Mouse (Mus musculus) stomach, embryonic 14.5 days (tissue): ENCODE results near the gene Cyb5rl. TPM values are rescaled to one million over a fixed set of nuclear protein-coding genes. Genes with fewer than 3 reads are reported as not detected.

Experiments
- ATAC-seq: fragments of 200-750 bp; cut with Nextera tagmentation; 2 replicates; pipeline ENCODE4 v1.8.0; 2017; ENCODE audit warnings: low read depth, moderate TSS enrichment; ENCODE audit not compliant: insufficient number of reproducible peaks, insufficient read depth, low FRiP score
- H3K27ac ChIP-seq: fragments of 300-500 bp; sonication (generic); 2 replicates; pipeline ENCODE4 v1.5.1; 2014; ENCODE audit warnings: mild to moderate bottlenecking, low read length, moderate library complexity, mixed read lengths
- H3K27me3 ChIP-seq: fragments of 300-500 bp; sonication (generic); 2 replicates; pipeline ENCODE4 v1.6.1; 2014; ENCODE audit warnings: low read length, control low read depth, mixed read lengths; ENCODE audit not compliant: control insufficient read depth, insufficient read depth
- H3K36me3 ChIP-seq: fragments of 300-500 bp; sonication (generic); 2 replicates; pipeline ENCODE4 v1.6.1; 2014; ENCODE audit warnings: mild to moderate bottlenecking, control low read depth, low read length, moderate library complexity, mixed read lengths; ENCODE audit not compliant: control insufficient read depth, insufficient read depth
- H3K4me1 ChIP-seq: fragments of 300-500 bp; sonication (generic); 2 replicates; pipeline ENCODE4 v1.6.1; 2014; ENCODE audit warnings: low read length, control low read depth, mixed read lengths; ENCODE audit not compliant: control insufficient read depth, insufficient read depth
- H3K4me2 ChIP-seq: fragments of 300-500 bp; sonication (generic); replicated peaks from 2 replicates; pipeline ENCODE4 v1.6.1; 2014; ENCODE audit warnings: low read depth, low read length, control low read depth
- H3K4me3 ChIP-seq: fragments of 300-500 bp; sonication (generic); 2 replicates; pipeline ENCODE4 v1.5.1; 2014; ENCODE audit warnings: low read depth, low read length, control low read depth
- H3K9ac ChIP-seq: fragments of 300-500 bp; sonication (generic); replicated peaks from 2 replicates; pipeline ENCODE4 v1.6.1; 2014; ENCODE audit warnings: low read depth, mild to moderate bottlenecking, control low read depth, low read length, moderate library complexity, mixed read lengths
- H3K9me3 ChIP-seq: fragments of 300-500 bp; sonication (generic); 2 replicates; pipeline ENCODE4 v1.6.1; 2016; ENCODE audit warnings: low read depth, low read length, control low read depth; ENCODE audit not compliant: control insufficient read depth
- WGBS: fragments of 180-500 bp; shearing (Covaris S2); extraction: QIAGEN DNeasy Blood & Tissue Kit; methylation state at CpG from one replicate; pipeline ENCODE4 v1.1.7; 2014; 5-methylcytosine and 5-hydroxymethylcytosine counted together
- polyA plus RNA-seq: library from polyadenylated mRNA; unstranded; fragments of >200 nt; fragmentation: Nextera tagmentation; extraction: Ambion mirVana; gene quantifications from 2 replicates; pipeline ENCODE4 v1.2.1, GENCODE M21; 2014

Gene Cyb5rl
- polyA plus RNA-seq, 1 experiment from 2014 or later, result 4.9 TPM

DNA sequence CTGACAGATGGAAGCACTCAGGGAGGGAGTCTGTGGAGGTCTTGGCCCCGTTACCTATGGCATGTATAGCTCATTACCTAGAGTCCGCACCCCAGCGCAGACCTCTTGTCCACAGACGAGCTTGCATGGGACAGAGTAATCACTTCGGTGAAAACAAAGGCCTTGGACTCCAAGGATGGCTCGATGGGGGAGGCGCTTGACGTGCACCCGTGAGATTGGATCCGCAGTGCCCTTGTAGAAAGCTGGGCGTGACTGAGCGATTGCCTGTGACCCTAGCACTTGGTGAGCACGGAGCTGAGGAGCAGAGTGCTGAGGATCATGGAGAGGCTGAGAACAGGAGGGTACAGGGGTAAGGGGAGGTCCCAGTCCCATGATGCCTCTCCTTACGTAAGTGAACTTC, 24.9 kb downstream of the Cyb5rl start:
- 77% methylated on average over 14 of the region's 14 CpGs for WGBS
- no peak overlapping the region for H3K4me2 ChIP-seq
- no peaks in the 10 kb centered on the region for H3K27me3 ChIP-seq
- H3K9me3 ChIP-seq, result no peaks in the 10 kb centered on the region
- no peak for ATAC-seq
- no peaks in the 10 kb centered on the region for H3K4me1 ChIP-seq
- H3K9ac ChIP-seq, result no peak overlapping the region
- no peak overlapping the region for H3K4me3 ChIP-seq
- no peaks in the 10 kb centered on the region for H3K36me3 ChIP-seq
- H3K27ac ChIP-seq, result no peak overlapping the region

DNA sequence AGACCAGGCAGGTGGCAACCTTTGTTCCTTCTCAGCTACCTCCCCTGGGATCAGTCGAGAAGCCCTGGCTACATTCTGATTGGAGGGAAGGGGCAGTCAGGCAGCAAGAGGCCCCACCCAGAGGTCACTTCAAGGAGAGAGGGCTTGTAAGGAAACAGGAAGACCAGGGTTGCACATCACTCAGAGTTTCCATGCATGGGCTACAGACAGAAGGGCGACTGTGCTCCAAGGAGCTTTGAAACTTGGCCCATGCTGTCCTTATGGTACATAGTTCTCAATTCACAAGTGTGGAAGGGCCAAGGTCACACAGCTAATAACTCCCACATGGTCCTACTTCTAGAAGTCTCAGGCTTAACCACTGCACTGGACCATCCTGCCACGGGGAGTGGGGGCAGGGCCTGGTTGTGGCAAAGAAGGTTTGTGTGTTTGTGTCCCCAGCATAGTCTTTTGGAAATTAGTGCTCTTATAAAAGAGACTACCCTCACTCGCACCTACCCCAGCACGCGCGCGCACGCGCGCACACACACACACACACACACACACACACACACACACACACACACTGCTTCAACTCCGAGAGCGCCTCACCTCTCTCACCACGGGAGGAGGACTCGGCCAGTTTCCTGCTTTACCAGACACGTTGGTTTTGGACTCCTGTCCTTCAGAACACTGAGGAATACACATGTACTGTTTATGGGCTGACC, 27.8 kb downstream of the Cyb5rl start:
- H3K9me3 ChIP-seq, result no peaks in the 10 kb centered on the region
- ATAC-seq, result no peak
- no peaks in the 10 kb centered on the region for H3K36me3 ChIP-seq
- 0 out of 2 replicates have a peak, but pooled peaks cover 4% of the 10 kb centered on the region for H3K4me1 ChIP-seq
- 79% methylated on average over 16 of the region's 16 CpGs for WGBS
- H3K9ac ChIP-seq, result no peak overlapping the region
- H3K27me3 ChIP-seq, result no peaks in the 10 kb centered on the region
- no peak overlapping the region for H3K4me2 ChIP-seq
- no peak overlapping the region for H3K4me3 ChIP-seq
- no peak overlapping the region for H3K27ac ChIP-seq

DNA sequence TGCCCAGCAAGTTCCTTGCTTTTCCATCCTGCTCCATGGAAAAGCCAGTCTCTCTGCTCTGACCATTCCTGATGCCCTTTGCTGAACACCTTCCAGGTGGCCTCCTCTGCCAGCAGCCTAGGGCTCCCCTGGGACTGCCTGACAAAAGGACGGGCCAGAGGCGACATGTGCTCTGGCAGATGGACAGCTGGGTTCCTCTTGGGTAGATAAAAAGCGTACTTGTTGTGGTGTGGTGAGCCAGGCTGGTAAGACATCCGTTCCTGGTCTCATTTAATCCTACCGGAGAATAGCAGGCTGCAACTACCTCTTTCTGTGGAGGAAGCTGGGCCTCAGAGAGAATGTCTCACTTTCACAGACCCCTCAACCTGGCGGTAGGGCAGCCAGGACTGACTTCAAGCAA, 29.3 kb downstream of the Cyb5rl start:
- Histone ChIP-seq H3K9me3 (no peaks in the 10 kb centered on the region), H3K27ac (no peak overlapping the region), H3K4me1 (0 out of 2 replicates have a peak, but pooled peaks cover 4% of the 10 kb centered on the region), H3K9ac (no peak overlapping the region), H3K4me2 (no peak overlapping the region), H3K4me3 (no peak overlapping the region), H3K27me3 (no peaks in the 10 kb centered on the region), H3K36me3 (no peaks in the 10 kb centered on the region)
- 62% methylated on average over 6 of the region's 6 CpGs for WGBS
- no peak for ATAC-seq

DNA sequence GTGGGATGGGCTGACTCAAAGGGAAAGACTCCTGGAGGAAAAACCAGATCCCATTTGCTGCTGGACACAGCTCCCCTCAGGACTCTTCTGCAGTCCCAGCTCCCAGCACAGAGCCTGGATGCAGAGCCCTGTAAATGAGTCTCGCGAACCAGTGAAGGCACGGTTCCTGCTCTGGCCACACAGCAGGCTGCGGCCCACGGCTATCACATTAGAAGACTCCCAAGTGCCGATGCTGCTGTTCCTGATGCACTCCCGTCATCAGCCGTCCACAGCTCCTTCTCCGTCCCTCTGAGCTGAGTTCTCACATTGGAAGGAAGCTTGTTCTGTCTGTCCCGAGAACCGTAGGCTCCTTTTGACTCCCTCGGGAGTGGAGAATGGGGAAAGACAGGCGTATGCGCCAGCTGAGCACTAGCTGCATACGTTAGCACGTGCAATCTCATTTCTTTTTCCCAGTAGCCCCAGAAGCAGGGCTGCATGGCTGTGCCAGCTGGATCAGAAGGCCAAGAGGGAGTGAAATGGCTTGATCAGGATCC, 30.1 kb downstream of the Cyb5rl start, which contains the start of gene Cdcp2:
Gene Cdcp2, plus strand, starts transcription at position 51 of the 533 bp plus-strand sequence.
- 68% methylated on average over 16 of the region's 16 CpGs for WGBS
- no peak within 1 kb of the TSS for H3K4me3 ChIP-seq
- no peaks in the 10 kb centered on the region for H3K27me3 ChIP-seq
- ATAC-seq, result no peak
- H3K9ac ChIP-seq, result 0 out of 2 replicates have a peak within 1 kb of the TSS, but pooled peaks have one; percentile 14
- no peaks in the 10 kb centered on the region for H3K9me3 ChIP-seq
- H3K4me2 ChIP-seq, result no peak within 1 kb of the TSS
- H3K27ac ChIP-seq, result no peak within 1 kb of the TSS
- no peaks in the 10 kb centered on the region for H3K36me3 ChIP-seq
- H3K4me1 ChIP-seq, result 0 out of 2 replicates have a peak, but pooled peaks cover 4% of the 10 kb centered on the region

DNA sequence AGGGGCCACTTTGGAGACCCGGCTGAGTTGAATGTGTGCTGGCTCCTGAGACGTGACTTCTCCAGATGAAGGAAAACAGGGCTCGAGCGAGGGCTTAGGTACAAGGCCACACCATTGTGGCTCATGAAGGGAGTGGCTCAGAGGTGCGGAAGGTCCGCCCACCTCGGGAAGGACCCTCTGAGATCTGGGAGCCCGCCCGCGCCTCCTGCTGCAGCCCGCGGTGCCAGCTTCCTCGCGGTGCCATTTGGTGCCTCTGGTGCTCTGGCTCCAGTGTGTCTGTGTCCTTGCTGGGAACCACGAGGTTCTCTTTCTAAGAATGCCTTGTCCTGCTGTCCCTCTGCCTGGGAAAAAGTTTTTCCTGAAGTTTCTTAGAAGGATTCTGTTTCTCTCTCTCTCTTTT, 31.1 kb downstream of the Cyb5rl start:
- Histone ChIP-seq H3K4me1 (0 out of 2 replicates have a peak, but pooled peaks cover 4% of the 10 kb centered on the region), H3K4me2 (no peak overlapping the region), H3K9ac (no peak overlapping the region), H3K9me3 (no peaks in the 10 kb centered on the region), H3K27me3 (no peaks in the 10 kb centered on the region), H3K27ac (no peak overlapping the region), H3K36me3 (no peaks in the 10 kb centered on the region), H3K4me3 (no peak overlapping the region)
- ATAC-seq, result no peak
- WGBS, result 42% methylated on average over 15 of the region's 15 CpGs

DNA sequence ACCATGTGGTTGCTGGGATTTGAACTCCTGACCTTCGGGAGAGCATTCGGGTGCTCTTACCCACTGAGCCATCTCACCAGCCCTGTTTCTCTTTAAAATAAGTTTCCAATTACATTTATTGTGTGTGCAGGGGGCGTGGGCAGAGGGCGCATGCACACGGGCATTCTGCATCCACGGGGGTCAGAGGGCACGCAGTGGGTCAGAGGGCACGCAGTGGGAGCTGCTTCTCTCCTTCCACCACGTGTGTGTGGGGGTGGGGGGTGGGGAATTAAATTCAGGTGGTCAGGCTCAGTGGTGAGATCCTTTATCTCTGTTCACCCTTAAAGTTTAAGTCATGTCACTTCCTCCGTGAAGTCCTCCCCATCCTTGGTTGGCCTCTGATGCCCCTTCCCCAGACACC, 31.6 kb downstream of the Cyb5rl start:
- 77% methylated on average over 10 of the region's 10 CpGs for WGBS
- no peak for ATAC-seq

DNA sequence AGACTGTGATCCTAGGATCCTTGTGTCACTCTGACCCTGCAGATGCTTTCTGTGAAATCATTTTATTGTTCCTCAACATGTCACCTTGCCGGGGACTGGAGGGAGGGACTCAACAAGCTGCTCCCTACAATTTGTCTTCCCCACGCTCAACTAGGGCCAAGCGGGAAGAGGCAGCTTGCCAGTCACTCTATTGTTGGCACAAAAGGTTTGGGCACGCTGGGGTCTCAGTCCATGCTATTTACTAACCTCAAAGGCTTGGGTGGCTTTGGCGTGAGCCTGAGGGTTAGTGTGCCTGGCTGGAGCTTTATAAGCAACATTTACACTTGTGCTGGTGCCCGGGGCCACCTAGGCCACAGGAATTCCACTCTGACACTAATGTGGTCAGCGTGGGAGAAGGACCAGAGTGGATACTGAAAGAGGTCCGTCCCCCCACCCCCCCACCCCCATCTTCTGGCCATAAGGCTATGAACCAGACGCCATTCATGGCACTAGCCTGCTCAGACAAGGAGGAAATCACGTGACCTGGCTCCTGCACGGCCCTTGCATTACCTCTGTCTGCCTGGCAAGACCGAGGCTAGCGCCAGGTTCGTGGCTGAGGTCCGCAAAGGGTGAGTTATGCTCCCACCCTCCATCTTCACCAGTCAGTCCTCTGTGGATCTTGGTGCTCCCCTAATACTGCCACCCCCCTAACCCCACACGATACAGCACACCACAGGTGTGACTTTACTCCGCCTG, 32.2 kb downstream of the Cyb5rl start:
- Histone ChIP-seq H3K27ac (no peak overlapping the region), H3K9ac (no peak overlapping the region), H3K4me2 (no peak overlapping the region), H3K27me3 (no peaks in the 10 kb centered on the region), H3K4me1 (0 out of 2 replicates have a peak, but pooled peaks cover 4% of the 10 kb centered on the region), H3K36me3 (no peaks in the 10 kb centered on the region), H3K4me3 (no peak overlapping the region), H3K9me3 (no peaks in the 10 kb centered on the region)
- 79% methylated on average over 17 of the region's 17 CpGs for WGBS
- ATAC-seq, result no peak

More for the DNA sequence above, 31.6 kb downstream of the Cyb5rl start:
- H3K9ac ChIP-seq, result no peak overlapping the region
- H3K27me3 ChIP-seq, result no peaks in the 10 kb centered on the region
- no peak overlapping the region for H3K4me2 ChIP-seq
- no peak overlapping the region for H3K4me3 ChIP-seq
- H3K36me3 ChIP-seq, result no peaks in the 10 kb centered on the region
- no peak overlapping the region for H3K27ac ChIP-seq
- 0 out of 2 replicates have a peak, but pooled peaks cover 4% of the 10 kb centered on the region for H3K4me1 ChIP-seq
- no peaks in the 10 kb centered on the region for H3K9me3 ChIP-seq

DNA sequence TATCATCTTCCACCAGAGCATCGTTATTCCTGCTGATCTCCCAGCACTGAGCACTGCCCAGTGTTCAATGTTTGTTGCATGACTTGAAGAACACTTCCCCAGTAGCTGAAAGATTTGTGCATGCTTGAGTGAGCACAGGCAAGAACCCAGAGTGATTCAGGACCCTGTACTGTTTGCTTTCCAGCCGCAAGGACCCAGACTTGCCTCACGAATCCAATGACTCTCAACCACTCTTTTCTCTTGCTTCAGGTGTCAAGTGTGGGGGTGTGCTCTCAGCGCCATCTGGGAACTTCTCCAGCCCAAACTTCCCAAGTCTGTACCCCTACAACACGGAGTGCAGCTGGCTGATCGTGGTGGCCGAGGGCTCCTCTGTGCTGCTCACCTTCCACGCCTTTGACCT, 35.4 kb downstream of the Cyb5rl start:
- H3K9me3 ChIP-seq, result no peaks in the 10 kb centered on the region
- ATAC-seq, result no peak
- H3K27ac ChIP-seq, result no peak overlapping the region
- no peaks in the 10 kb centered on the region for H3K27me3 ChIP-seq
- no peaks in the 10 kb centered on the region for H3K36me3 ChIP-seq
- H3K4me1 ChIP-seq, result 0 out of 2 replicates have a peak, but pooled peaks cover 4% of the 10 kb centered on the region
- no peak overlapping the region for H3K4me2 ChIP-seq
- H3K9ac ChIP-seq, result no peak overlapping the region
- H3K4me3 ChIP-seq, result no peak overlapping the region
- WGBS, result 74% methylated on average over 8 of the region's 8 CpGs
